Mouse (Mus musculus) stomach, embryonic 16.5 days (tissue): ENCODE measurements around the gene Gm9833. TPM values are rescaled to one million over a fixed set of nuclear protein-coding genes. Genes with fewer than 3 reads are reported as not detected.

ENCODE experiments used
- ATAC-seq: fragments of 200-750 bp; cut with Nextera tagmentation; 2 replicates; pipeline ENCODE4 v1.8.0; 2017; ENCODE audit warnings: moderate number of reproducible peaks, moderate TSS enrichment; ENCODE audit not compliant: insufficient read depth, low FRiP score
- H3K27ac ChIP-seq: fragments of 300-500 bp; sonication (generic); 2 replicates; pipeline ENCODE4 v1.5.1; 2014; ENCODE audit warnings: low read length
- H3K27me3 ChIP-seq: fragments of 300-500 bp; sonication (generic); 2 replicates; pipeline ENCODE4 v1.6.1; 2014; ENCODE audit warnings: low read length, control low read depth, mixed read lengths; ENCODE audit not compliant: control insufficient read depth, insufficient read depth
- H3K36me3 ChIP-seq: fragments of 300-500 bp; sonication (generic); 2 replicates; pipeline ENCODE4 v1.6.1; 2014; ENCODE audit warnings: low read length; ENCODE audit not compliant: control insufficient read depth, insufficient read depth
- H3K4me1 ChIP-seq: fragments of 300-500 bp; sonication (generic); 2 replicates; pipeline ENCODE4 v1.6.1; 2014; ENCODE audit warnings: low read length, control low read depth, mixed read lengths; ENCODE audit not compliant: control insufficient read depth, insufficient read depth
- H3K4me2 ChIP-seq: fragments of 300-500 bp; sonication (generic); 2 replicates; pipeline ENCODE4 v1.6.1; 2014; ENCODE audit warnings: low read depth, low read length, mixed read lengths
- H3K4me3 ChIP-seq: fragments of 300-500 bp; sonication (generic); replicated peaks from 2 replicates; pipeline ENCODE4 v1.5.1; 2014; ENCODE audit warnings: mild to moderate bottlenecking, low read length
- H3K9ac ChIP-seq: fragments of 300-500 bp; sonication (generic); 2 replicates; pipeline ENCODE4 v1.6.1; 2014; ENCODE audit warnings: low read length
- H3K9me3 ChIP-seq: fragments of 300-500 bp; sonication (generic); replicated peaks from 2 replicates; pipeline ENCODE4 v1.6.1; 2016; ENCODE audit warnings: low read length, control low read depth; ENCODE audit not compliant: control insufficient read depth
- WGBS: fragments of 180-500 bp; shearing (Covaris S2); extraction: QIAGEN DNeasy Blood & Tissue Kit; methylation state at CpG from one replicate; pipeline ENCODE4 v1.1.7; 2014; 5-methylcytosine and 5-hydroxymethylcytosine counted together
- polyA plus RNA-seq: library from polyadenylated mRNA; unstranded; fragments of >200 nt; fragmentation: Nextera tagmentation; extraction: Ambion mirVana; gene quantifications from 2 replicates; pipeline ENCODE4 v1.2.1, GENCODE M21; 2015

The Gm9833 gene
- polyA plus RNA-seq, 1 experiment from 2014 or later = 1.7 TPM

DNA sequence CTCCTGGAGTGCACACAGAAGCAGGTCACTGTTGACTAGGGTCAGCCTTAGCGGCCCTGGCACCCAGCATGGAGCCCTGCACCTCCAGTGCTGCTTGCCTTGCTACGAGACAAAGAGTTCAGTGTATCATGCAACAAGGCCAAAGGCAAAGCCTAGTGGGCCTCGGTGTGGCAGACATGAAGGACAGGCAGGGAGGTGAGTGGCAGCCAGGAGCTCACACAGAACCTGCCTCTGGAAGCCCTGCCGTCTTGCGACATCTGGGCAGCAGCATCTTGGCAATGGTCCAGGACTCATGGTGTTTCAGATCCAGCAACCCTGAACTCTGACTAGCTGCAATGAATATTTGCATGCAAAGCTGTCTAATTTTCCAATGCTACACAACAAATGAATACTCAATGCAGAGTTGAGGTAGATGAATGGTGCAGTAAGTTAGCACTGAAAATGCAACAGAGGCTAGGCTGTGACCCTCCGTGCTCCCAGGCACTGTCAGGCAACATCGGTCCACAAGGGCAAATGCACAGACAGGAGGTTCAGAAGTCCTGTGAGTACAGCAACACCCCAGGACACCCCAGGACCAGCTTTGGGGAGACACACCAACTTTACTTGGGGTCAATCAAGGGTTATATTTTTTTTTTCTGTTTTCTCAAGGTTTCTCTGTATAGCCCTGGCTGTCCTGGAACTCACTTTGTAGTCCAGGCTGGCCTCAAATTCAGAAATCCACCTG is 2.4 kb upstream of the Gm9833 start:
- H3K27ac ChIP-seq = no peak overlapping the region
- 71% methylated on average over 7 of the region's 7 CpGs for WGBS
- no peak for ATAC-seq

GRCm38 (mm10) chr3:10087511-10087910 is 399 bp upstream of the Gm9833 start:
- Histone ChIP-seq H3K9me3 (no peaks in the 10 kb centered on the region), H3K4me2 (no peak overlapping the region), H3K27me3 (no peaks in the 10 kb centered on the region), H3K36me3 (no peaks in the 10 kb centered on the region), H3K9ac (no peak overlapping the region), H3K27ac (no peak overlapping the region), H3K4me1 (0 out of 2 replicates have a peak, but pooled peaks cover 3% of the 10 kb centered on the region), H3K4me3 (no peak overlapping the region)
- ATAC-seq = no peak
- whole genome bisulfite sequencing = 83% methylated on average over 8 of the region's 8 CpGs

More for the DNA sequence above, 2.4 kb upstream of the Gm9833 start:
- Histone ChIP-seq H3K4me2 (no peak overlapping the region), H3K4me1 (peaks cover 5% of the 10 kb centered on the region; the same call in 1 of the 2 replicates), H3K4me3 (no peak overlapping the region), H3K9me3 (no peaks in the 10 kb centered on the region), H3K9ac (no peak overlapping the region), H3K27me3 (no peaks in the 10 kb centered on the region), H3K36me3 (no peaks in the 10 kb centered on the region)

- H3K4me2 ChIP-seq = no peak overlapping the region
- H3K27ac ChIP-seq = no peak overlapping the region
- no peaks in the 10 kb centered on the region for H3K27me3 ChIP-seq
- 61% methylated on average over 6 of the region's 6 CpGs for WGBS
- peaks cover 3% of the 10 kb centered on the region; the same call in 1 of the 2 replicates for H3K4me1 ChIP-seq
- no peak for ATAC-seq
- H3K4me3 ChIP-seq = no peak overlapping the region
- no peaks in the 10 kb centered on the region for H3K9me3 ChIP-seq
- no peaks in the 10 kb centered on the region for H3K36me3 ChIP-seq
- H3K9ac ChIP-seq = no peak overlapping the region
Observed at GRCm38 (mm10) chr3:10091616-10092140, 3.8 kb downstream of the Gm9833 start.

- peaks cover 3% of the 10 kb centered on the region; the same call in 1 of the 2 replicates for H3K4me1 ChIP-seq
- H3K36me3 ChIP-seq = no peaks in the 10 kb centered on the region
- no peak overlapping the region for H3K4me3 ChIP-seq
- WGBS = 4% methylated on average over 7 of the region's 7 CpGs
- H3K27ac ChIP-seq = no peak overlapping the region
- H3K9ac ChIP-seq = 0 out of 2 replicates have a peak overlapping the region, but pooled peaks have one; percentile 18
- peak; percentile 86 for ATAC-seq
- H3K4me2 ChIP-seq = peak overlapping the region; percentile 28; the same call in 1 of the 2 replicates
- no peaks in the 10 kb centered on the region for H3K9me3 ChIP-seq
- no peaks in the 10 kb centered on the region for H3K27me3 ChIP-seq
Observed at GRCm38 (mm10) chr3:10092499-10092898, 4.6 kb downstream of the Gm9833 start.

DNA sequence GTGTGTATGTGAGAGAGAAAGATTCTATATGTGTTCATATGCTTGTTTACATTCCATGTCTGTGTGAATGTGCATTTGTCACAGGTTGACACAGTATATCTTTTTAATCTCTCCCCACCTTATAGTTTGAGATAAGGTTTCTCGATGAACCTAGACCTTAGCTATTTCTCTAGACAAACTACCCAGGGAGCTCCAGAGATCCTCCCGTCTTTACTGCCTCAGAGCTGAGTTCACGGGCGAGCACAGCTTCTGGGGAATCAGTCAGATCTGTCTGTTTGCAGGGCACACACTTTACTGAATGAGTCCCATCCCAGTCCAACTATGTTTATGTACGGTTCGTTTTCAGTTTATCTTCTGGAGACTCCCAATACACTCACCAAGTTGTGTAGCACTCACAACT is 5.0 kb downstream of the Gm9833 start:
- ATAC-seq = peak; percentile 13; the same call in 1 of the 2 replicates
- WGBS = 21% methylated on average over 6 of the region's 6 CpGs
- Histone ChIP-seq H3K27me3 (no peaks in the 10 kb centered on the region), H3K9ac (0 out of 2 replicates have a peak overlapping the region, but pooled peaks have one; percentile 18), H3K4me3 (no peak overlapping the region), H3K9me3 (no peaks in the 10 kb centered on the region), H3K4me2 (peak overlapping the region; percentile 28; the same call in 1 of the 2 replicates), H3K27ac (peak overlapping the region; percentile 15; the same call in 1 of the 2 replicates), H3K4me1 (peaks cover 3% of the 10 kb centered on the region; the same call in 1 of the 2 replicates), H3K36me3 (no peaks in the 10 kb centered on the region)

DNA sequence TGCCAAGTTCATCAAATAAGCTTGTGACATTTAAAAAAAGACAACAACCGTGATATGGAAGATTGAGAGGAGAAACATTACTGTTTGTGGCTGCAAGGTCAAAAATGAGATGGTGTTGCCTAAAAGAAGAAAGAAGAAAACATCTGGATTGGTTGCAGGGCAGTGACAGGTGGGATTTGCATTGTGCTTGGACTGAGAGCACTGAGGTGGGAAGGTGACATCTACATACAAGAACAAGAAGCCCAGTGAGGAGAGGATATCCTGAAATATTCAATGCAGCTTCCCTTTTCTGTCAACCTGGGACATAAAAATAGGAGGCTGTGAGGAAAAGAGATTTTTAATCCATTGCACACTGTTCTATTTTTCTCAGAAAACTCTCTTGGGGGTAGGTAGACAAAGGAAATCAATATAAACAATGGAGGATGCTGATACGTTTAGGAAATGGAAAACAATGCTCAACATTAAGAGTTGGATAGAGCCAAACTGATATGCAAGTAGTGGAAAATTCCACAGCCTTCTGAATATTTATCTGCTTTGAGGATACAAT is 7.2 kb downstream of the Gm9833 start:
- Histone ChIP-seq H3K36me3 (no peaks in the 10 kb centered on the region), H3K4me2 (no peak overlapping the region), H3K9ac (no peak overlapping the region), H3K9me3 (no peaks in the 10 kb centered on the region), H3K27me3 (no peaks in the 10 kb centered on the region), H3K27ac (no peak overlapping the region), H3K4me1 (peaks cover 3% of the 10 kb centered on the region; the same call in 1 of the 2 replicates), H3K4me3 (no peak overlapping the region)
- 83% methylated on average over 2 of the region's 2 CpGs for WGBS
- no peak for ATAC-seq

DNA sequence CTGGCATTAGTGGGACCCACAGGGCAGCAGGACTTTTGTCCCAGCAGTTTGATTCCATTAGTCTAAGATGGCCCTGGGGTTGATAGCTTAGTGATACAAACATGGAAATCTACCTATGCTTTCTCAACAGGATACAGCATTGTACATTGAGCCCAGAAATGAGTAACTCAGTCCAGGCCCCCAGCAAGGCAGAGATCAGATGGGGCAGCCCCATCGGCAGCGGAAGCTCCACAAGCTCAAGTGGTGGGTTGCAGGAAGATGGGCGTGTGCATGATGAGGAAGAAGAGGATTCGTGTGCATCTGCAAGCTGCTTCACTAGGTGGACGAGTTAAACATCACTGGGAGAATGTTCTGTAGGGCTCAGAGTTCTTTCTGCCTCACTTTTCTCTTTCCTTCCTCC is 11.8 kb downstream of the Gm9833 start:
- no peak overlapping the region for H3K4me3 ChIP-seq
- no peak for ATAC-seq
- no peak overlapping the region for H3K9ac ChIP-seq
- 84% methylated on average over 5 of the region's 5 CpGs for WGBS
- no peaks in the 10 kb centered on the region for H3K36me3 ChIP-seq
- H3K4me2 ChIP-seq = no peak overlapping the region
- no peaks in the 10 kb centered on the region for H3K4me1 ChIP-seq
- no peaks in the 10 kb centered on the region for H3K27me3 ChIP-seq
- no peak overlapping the region for H3K27ac ChIP-seq
- H3K9me3 ChIP-seq = no peaks in the 10 kb centered on the region

DNA sequence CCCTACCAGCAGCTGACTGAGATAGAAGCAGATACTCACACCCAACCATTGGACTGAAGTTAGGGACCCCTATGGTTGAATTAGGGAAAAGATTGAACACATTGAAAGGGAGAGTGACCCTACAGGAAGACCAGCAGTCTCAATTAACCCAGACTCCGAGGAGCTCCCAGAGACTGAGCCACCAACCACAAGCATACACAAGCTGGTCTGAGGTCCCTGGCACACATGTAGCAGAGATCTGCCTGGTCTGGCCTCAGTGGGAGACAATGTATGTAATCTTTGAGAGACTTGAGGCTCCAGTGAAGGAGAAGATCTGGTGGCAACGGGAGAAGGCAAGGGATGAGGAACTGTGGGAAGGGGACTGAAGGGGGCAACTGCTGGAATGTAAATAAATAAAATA is 23.7 kb downstream of the Gm9833 start:
- no peak overlapping the region for H3K9ac ChIP-seq
- no peaks in the 10 kb centered on the region for H3K27me3 ChIP-seq
- no peaks in the 10 kb centered on the region for H3K4me1 ChIP-seq
- no peak overlapping the region for H3K4me3 ChIP-seq
- H3K9me3 ChIP-seq = no peaks in the 10 kb centered on the region
- no peak overlapping the region for H3K27ac ChIP-seq
- H3K4me2 ChIP-seq = no peak overlapping the region
- no peaks in the 10 kb centered on the region for H3K36me3 ChIP-seq
- no peak for ATAC-seq
- 81% methylated on average over 2 of the region's 2 CpGs for WGBS

DNA sequence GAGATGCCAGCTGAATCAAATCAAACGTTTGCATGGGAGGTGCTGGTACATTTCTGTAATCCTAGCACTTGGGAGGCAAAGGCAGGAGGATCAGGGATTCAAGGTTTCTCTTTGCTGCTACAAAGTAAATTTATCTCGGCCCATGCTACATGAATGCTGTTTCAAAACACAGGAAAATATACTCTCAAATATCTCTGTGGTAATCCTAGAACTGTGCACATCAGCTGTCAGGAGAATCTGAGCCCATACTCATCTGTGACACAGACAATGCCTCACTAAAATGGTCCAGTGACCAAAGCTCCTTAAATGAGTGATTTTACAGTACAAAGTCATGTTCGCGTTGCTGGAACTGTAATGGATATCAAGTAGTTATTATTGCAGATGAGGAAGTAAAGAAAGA is 24.3 kb downstream of the Gm9833 start:
- H3K36me3 ChIP-seq = no peaks in the 10 kb centered on the region
- H3K9ac ChIP-seq = no peak overlapping the region
- H3K4me3 ChIP-seq = no peak overlapping the region
- H3K9me3 ChIP-seq = no peaks in the 10 kb centered on the region
- WGBS = 66% methylated on average over 4 of the region's 4 CpGs
- no peaks in the 10 kb centered on the region for H3K27me3 ChIP-seq
- no peak for ATAC-seq
- no peak overlapping the region for H3K4me2 ChIP-seq
- no peaks in the 10 kb centered on the region for H3K4me1 ChIP-seq
- H3K27ac ChIP-seq = no peak overlapping the region
